Mouse (Mus musculus) v-Abl transformed pro-B cells (cell line): ENCODE data around the gene Gm43064.

Experiments used
- in situ Hi-C, 2 experiments: fragments of 400-800 bp; cut with MboI; formaldehyde crosslinking; loops; one replicate each; pipeline ENCODE4 v1.15.1; 2025; ENCODE audit not compliant: unreplicated experiment in 2 of 2

Gene Gm43064

GRCm38 (mm10) chr3:103850644-103851363, 41.4 kb downstream of the Gm43064 start:
- in situ Hi-C loops: loop anchor here (5.0 kb wide), 1 partner anchor 36 kb away; no protein-coding TSS in a partner anchor

GRCm38 (mm10) chr3:103851481-103851880, 42.1 kb downstream of the Gm43064 start:
- in situ Hi-C loops: loop anchor here (5.0 kb wide), 1 partner anchor 36 kb away; no protein-coding TSS in a partner anchor

- in situ Hi-C loops: loop anchor here (5.0 kb wide), 1 partner anchor 35 kb away; no protein-coding TSS in a partner anchor
Observed at GRCm38 (mm10) chr3:103851882-103852281, 42.5 kb downstream of the Gm43064 start.

GRCm38 (mm10) chr3:103852565-103853299, 43.4 kb downstream of the Gm43064 start:
- in situ Hi-C loops: loop anchor here (5.0 kb wide), 1 partner anchor 35 kb away; no protein-coding TSS in a partner anchor

- in situ Hi-C loops: loop anchor here (5.0 kb wide), 1 partner anchor 33 kb away; no protein-coding TSS in a partner anchor
Observed at GRCm38 (mm10) chr3:103853804-103854203, 44.4 kb downstream of the Gm43064 start.

GRCm38 (mm10) chr3:103857036-103857805, 47.8 kb downstream of the Gm43064 start:
- in situ Hi-C loops: no loop called here

- in situ Hi-C loops: no loop called here
Observed at GRCm38 (mm10) chr3:103857977-103858563, 48.7 kb downstream of the Gm43064 start.

GRCm38 (mm10) chr3:103858881-103859801, 49.8 kb downstream of the Gm43064 start, which contains the start of gene Ptpn22:
Gene Ptpn22, plus strand, starts transcription at chr3:103859795.
- in situ Hi-C loops: no loop called here

GRCm38 (mm10) chr3:103859851-103860391, 50.5 kb downstream of the Gm43064 start:
- in situ Hi-C loops: no loop called here

GRCm38 (mm10) chr3:103862721-103863220, 53.4 kb downstream of the Gm43064 start:
- in situ Hi-C loops: no loop called here

- in situ Hi-C loops: no loop called here
Observed at GRCm38 (mm10) chr3:103864200-103864599, 54.8 kb downstream of the Gm43064 start.

- in situ Hi-C loops: no loop called here
Observed at GRCm38 (mm10) chr3:103867424-103867971, 58.1 kb downstream of the Gm43064 start.

GRCm38 (mm10) chr3:103868008-103868407, 58.6 kb downstream of the Gm43064 start:
- in situ Hi-C loops: no loop called here

- in situ Hi-C loops: no loop called here
Observed at GRCm38 (mm10) chr3:103872663-103873098, 63.3 kb downstream of the Gm43064 start.

- in situ Hi-C loops: no loop called here
Observed at GRCm38 (mm10) chr3:103874329-103874728, 65.0 kb downstream of the Gm43064 start.

GRCm38 (mm10) chr3:103885946-103886345, 76.6 kb downstream of the Gm43064 start:
- in situ Hi-C loops: loop anchor here (5.0 to 25.0 kb wide), 5 partner anchors 34 to 491 kb away; partner anchors contain the start of genes Bcl2l15 (in 1 of the 2), Gm10964 (in 1 of the 2) and Olfml3 (in 1 of the 2)

GRCm38 (mm10) chr3:103887581-103887980, 78.2 kb downstream of the Gm43064 start:
- in situ Hi-C loops: loop anchor here (5.0 to 25.0 kb wide), 5 partner anchors 35 to 493 kb away; partner anchors contain the start of genes Bcl2l15 (in 1 of the 2), Gm10964 (in 1 of the 2) and Olfml3 (in 1 of the 2)
